Mouse (Mus musculus) E14TG2a.4 (cell line): ENCODE data around the gene Spns2.

Experiments
- CTCF ChIP-seq: conservative IDR thresholded peaks from 2 replicates; pipeline ENCODE4 v1.5.1; 2014; ENCODE audit warnings: low read length
- NANOG ChIP-seq: IDR thresholded peaks from 2 replicates; pipeline ENCODE4 v1.6.1; 2014; ENCODE audit warnings: borderline replicate concordance, low read length, mixed read lengths
- POU5F1 ChIP-seq: IDR thresholded peaks from 2 replicates; pipeline ENCODE4 v1.6.1; 2014; ENCODE audit warnings: low read length, borderline replicate concordance

- TF ChIP-seq CTCF (no peak), POU5F1 (no peak), NANOG (no peak)
Observed at GRCm38 (mm10) chr11:72436271-72436670, 53.4 kb downstream of the Spns2 start.
